Mouse (Mus musculus) MEL (cell line): Measurements from ENCODE around the gene Fam110a. TPM values are rescaled to one million over a fixed set of nuclear protein-coding genes. Genes with fewer than 3 reads are reported as not detected.

Experiments used
- DNase-seq: peaks from one replicate; pipeline ENCODE4 v3.0.0; 2011; ENCODE audit warnings: low read depth, low spot score
- H3K27ac ChIP-seq: 2 replicates; pipeline ENCODE4 v1.5.1; 2012; ENCODE audit warnings: low read depth, mild to moderate bottlenecking, control low read depth, low read length, moderate library complexity; ENCODE audit not compliant: control insufficient read depth
- H3K27me3 ChIP-seq, 2 experiments: fragments of 150-350 bp in 1 of 2; sonication (generic) in 1 of 2; 2 replicates each; pipeline ENCODE4 v1.6.1; 2012; ENCODE audit warnings: low read length in 2 of 2, mild to moderate bottlenecking in 2 of 2, improper control_type of control experiment in 1 of 2, moderate library complexity in 1 of 2; ENCODE audit not compliant: insufficient read depth in 2 of 2, control insufficient read depth in 1 of 2
- H3K36me3 ChIP-seq, 2 experiments: 2 replicates each; pipeline ENCODE4 v1.6.1; 2012 to 2014; ENCODE audit warnings: low read length in 2 of 2, improper control_type of control experiment in 1 of 2, inconsistent platforms in 1 of 2, mild to moderate bottlenecking in 1 of 2; ENCODE audit not compliant: insufficient read depth in 2 of 2, control insufficient read depth in 1 of 2
- H3K4me1 ChIP-seq, 2 experiments: fragments of 150-350 bp in 1 of 2; sonication (generic) in 1 of 2; 2 replicates each; pipeline ENCODE4 v1.6.1; 2012; ENCODE audit warnings: low read length in 2 of 2, improper control_type of control experiment in 1 of 2, mild to moderate bottlenecking in 1 of 2; ENCODE audit not compliant: insufficient read depth in 2 of 2, control insufficient read depth in 1 of 2
- H3K4me3 ChIP-seq, 2 experiments: fragments of 150-350 bp in 1 of 2; sonication (generic) in 1 of 2; 2 replicates each; pipeline ENCODE4 v1.5.1; 2012; ENCODE audit warnings: low read depth in 2 of 2, low read length in 2 of 2, mild to moderate bottlenecking in 2 of 2, moderate library complexity in 2 of 2, control low read depth in 1 of 2, improper control_type of control experiment in 1 of 2; ENCODE audit not compliant: control insufficient read depth in 1 of 2, insufficient read depth in 1 of 2
- H3K79me2 ChIP-seq: 2 replicates; pipeline ENCODE4 v1.6.1; 2012; ENCODE audit warnings: mild to moderate bottlenecking, low read length, moderate library complexity; ENCODE audit not compliant: control insufficient read depth, poor library complexity, insufficient read depth
- H3K9ac ChIP-seq: 2 replicates; pipeline ENCODE4 v1.6.1; 2012; ENCODE audit warnings: low read depth, mild to moderate bottlenecking, control low read depth, low read length, moderate library complexity; ENCODE audit not compliant: control insufficient read depth, poor library complexity, severe bottlenecking
- H3K9me3 ChIP-seq: fragments of 150-350 bp; sonication (generic); replicated peaks from 2 replicates; pipeline ENCODE4 v1.6.1; 2012; ENCODE audit warnings: mild to moderate bottlenecking, low read length, improper control_type of control experiment, moderate library complexity; ENCODE audit not compliant: insufficient read depth
- CHD2 ChIP-seq: IDR thresholded peaks from 2 replicates; pipeline ENCODE4 v1.6.1; 2011; ENCODE audit warnings: low read length, improper control_type of control experiment
- CTCF ChIP-seq, 3 experiments: IDR thresholded peaks in 2 of 3; conservative IDR thresholded peaks in 1 of 3; 2 replicates each; pipeline ENCODE4 v1.5.1; 2011 to 2012; ENCODE audit warnings: low read length in 3 of 3, low read depth in 2 of 3, mild to moderate bottlenecking in 2 of 3, improper control_type of control experiment in 1 of 3, inconsistent platforms in 1 of 3, mixed read lengths in 1 of 3, moderate library complexity in 1 of 3; ENCODE audit not compliant: control insufficient read depth in 1 of 3, insufficient read depth in 1 of 3, poor library complexity in 1 of 3, severe bottlenecking in 1 of 3
- E2F4 ChIP-seq: IDR thresholded peaks from 2 replicates; pipeline ENCODE4 v1.6.1; 2011; ENCODE audit warnings: low read depth, low read length, improper control_type of control experiment, borderline replicate concordance
- ELF1 ChIP-seq: IDR thresholded peaks from 2 replicates; pipeline ENCODE4 v1.6.1; 2014; ENCODE audit warnings: low read depth, mild to moderate bottlenecking, inconsistent platforms, low read length, improper control_type of control experiment, moderate library complexity
- GATA1 ChIP-seq: IDR thresholded peaks from 2 replicates; pipeline ENCODE4 v1.6.1; 2011; ENCODE audit warnings: low read depth, low read length, improper control_type of control experiment
- MAFK ChIP-seq: IDR thresholded peaks from 2 replicates; pipeline ENCODE4 v1.6.1; 2011; ENCODE audit warnings: low read depth, mild to moderate bottlenecking, low read length, improper control_type of control experiment, borderline replicate concordance
- MAX ChIP-seq: IDR thresholded peaks from 2 replicates; pipeline ENCODE4 v1.6.1; 2011; ENCODE audit warnings: low read length, improper control_type of control experiment
- MEF2A ChIP-seq: IDR thresholded peaks from 2 replicates; pipeline ENCODE4 v1.6.1; 2014; ENCODE audit warnings: low read depth, mild to moderate bottlenecking, inconsistent platforms, low read length, improper control_type of control experiment; ENCODE audit not compliant: poor library complexity, insufficient replicate concordance, severe bottlenecking; ENCODE audit errors: extremely low read depth
- MXI1 ChIP-seq: IDR thresholded peaks from 2 replicates; pipeline ENCODE4 v1.6.1; 2011; ENCODE audit warnings: mild to moderate bottlenecking, low read depth, low read length, improper control_type of control experiment
- NRF1 ChIP-seq: IDR thresholded peaks from 2 replicates; pipeline ENCODE4 v1.6.1; 2014; ENCODE audit warnings: low read depth, mild to moderate bottlenecking, inconsistent platforms, low read length, improper control_type of control experiment, moderate library complexity; ENCODE audit not compliant: poor library complexity, insufficient read depth, severe bottlenecking
- POLR2A ChIP-seq, 2 experiments: IDR thresholded peaks; 2 replicates each; pipeline ENCODE4 v1.6.1; 2011 to 2012; ENCODE audit warnings: low read length in 2 of 2, mild to moderate bottlenecking in 2 of 2, control low read depth in 1 of 2, improper control_type of control experiment in 1 of 2, low read depth in 1 of 2, moderate library complexity in 1 of 2; ENCODE audit not compliant: control insufficient read depth in 1 of 2, insufficient read depth in 1 of 2, poor library complexity in 1 of 2
- POLR2AphosphoS5 ChIP-seq: IDR thresholded peaks from 2 replicates; pipeline ENCODE4 v1.6.1; 2012; ENCODE audit warnings: low read depth, borderline replicate concordance, mild to moderate bottlenecking, inconsistent platforms, low read length, moderate library complexity, mixed read lengths
- RCOR1 ChIP-seq: IDR thresholded peaks from 2 replicates; pipeline ENCODE4 v1.6.1; 2012; ENCODE audit warnings: low read depth, mild to moderate bottlenecking, inconsistent platforms, low read length, improper control_type of control experiment
- SIN3A ChIP-seq: IDR thresholded peaks from 2 replicates; pipeline ENCODE4 v1.6.1; 2012; ENCODE audit warnings: low read length, improper control_type of control experiment, inconsistent platforms
- SMC3 ChIP-seq: IDR thresholded peaks from 2 replicates; pipeline ENCODE4 v1.6.1; 2011; ENCODE audit warnings: low read depth, low read length, improper control_type of control experiment
- TAL1 ChIP-seq: IDR thresholded peaks from 2 replicates; pipeline ENCODE4 v1.6.1; 2012; ENCODE audit warnings: mild to moderate bottlenecking, inconsistent platforms, low read length, moderate library complexity, mixed read lengths
- TBP ChIP-seq: IDR thresholded peaks from 2 replicates; pipeline ENCODE4 v1.8.0; 2011; ENCODE audit warnings: low read depth, low read length, improper control_type of control experiment
- TCF12 ChIP-seq: IDR thresholded peaks from 2 replicates; pipeline ENCODE4 v1.6.1; 2014; ENCODE audit warnings: low read depth, mild to moderate bottlenecking, inconsistent platforms, low read length, improper control_type of control experiment, moderate library complexity
- USF2 ChIP-seq, 2 experiments: IDR thresholded peaks; 2 replicates each; pipeline ENCODE4 v1.6.1; 2011 to 2012; ENCODE audit warnings: improper control_type of control experiment in 2 of 2, low read length in 2 of 2, borderline replicate concordance in 1 of 2, inconsistent platforms in 1 of 2, low read depth in 1 of 2, mild to moderate bottlenecking in 1 of 2; ENCODE audit not compliant: insufficient read depth in 1 of 2
- ZNF384 ChIP-seq: IDR thresholded peaks from 2 replicates; pipeline ENCODE4 v1.6.1; 2012; ENCODE audit warnings: low read depth, mild to moderate bottlenecking, inconsistent platforms, low read length, improper control_type of control experiment
- polyA plus RNA-seq, 2 experiments: library from polyadenylated mRNA; stranded (reverse) in 1 of 2; unstranded in 1 of 2; fragments of >175 nt in 1 of 2; fragments of >200 nt in 1 of 2; gene quantifications; 2 replicates each; pipeline versions ENCODE4 v1.2.1 to v1.2.4; 2012; ENCODE audit warnings: low replicate concordance in 2 of 2, low read depth in 1 of 2; ENCODE audit not compliant: insufficient read length in 2 of 2, insufficient read depth in 1 of 2, missing spikeins in 1 of 2
- total RNA-seq: library from RNA; depleted of rRNA; stranded (reverse); fragments of 300-350 nt; gene quantifications from 2 replicates; pipeline ENCODE4 v1.2.3, GENCODE M21; 2012

The Fam110a gene
- total and polyA plus RNA-seq, 3 experiments = 5.7 to 10.8 TPM; not detected in 1

- TF ChIP-seq RCOR1 (no peak), MXI1 (no peak), SIN3A (no peak)
Observed at GRCm38 (mm10) chr2:151972880-151973594, 7.0 kb downstream of the Fam110a start (continued).

- Histone ChIP-seq H3K9ac (no peak overlapping the region), H3K4me3 (no peak overlapping the region), H3K4me1 (peaks cover 0 to 7% of the 10 kb centered on the region in 2 experiments; a peak in 1 of 4 replicates), H3K9me3 (no peaks in the 10 kb centered on the region), H3K36me3 (peaks cover 0 to 2% of the 10 kb centered on the region in 2 experiments; a peak in 1 of 4 replicates), H3K79me2 (no peaks in the 10 kb centered on the region), H3K27me3 (no peaks in the 10 kb centered on the region), H3K27ac (no peak overlapping the region)
- DNase-seq = no peak
- TF ChIP-seq POLR2A (IDR thresholded peaks at IDR 0.05; ENCODE audit: control insufficient read depth in 1 of 2, insufficient read depth in 1 of 2, low read depth in 1 of 2, low read length in 2 of 2, poor library complexity in 1 of 2) (no peak), POLR2AphosphoS5 (no peak), NRF1 (no peak)
Observed at GRCm38 (mm10) chr2:151971748-151972147, 8.3 kb downstream of the Fam110a start.

GRCm38 (mm10) chr2:151970191-151971172, 9.5 kb downstream of the Fam110a start:
- TF ChIP-seq NRF1 (no peak), SMC3 (no peak), E2F4 (no peak), MAX (no peak), ZNF384 (no peak), MEF2A (no peak), USF2 (IDR thresholded peaks at IDR 0.05; ENCODE audit: borderline replicate concordance in 1 of 2, insufficient read depth in 1 of 2, low read depth in 1 of 2, low read length in 2 of 2) (no peak), ELF1 (no peak), GATA1 (no peak), MAFK (no peak), CHD2 (no peak), CTCF (IDR thresholded peaks at IDR 0.05 in 2 of 3, conservative IDR thresholded peaks at IDR 0.05 in 1 of 3; ENCODE audit: control insufficient read depth in 1 of 3, insufficient read depth in 1 of 3, low read depth in 2 of 3, low read length in 3 of 3, poor library complexity in 1 of 3, severe bottlenecking in 1 of 3) (no peak), TAL1 (no peak), TBP (no peak), RCOR1 (no peak), POLR2A (IDR thresholded peaks at IDR 0.05; ENCODE audit: control insufficient read depth in 1 of 2, insufficient read depth in 1 of 2, low read depth in 1 of 2, low read length in 2 of 2, poor library complexity in 1 of 2) (no peak), TCF12 (no peak)
- H3K9ac ChIP-seq = no peak overlapping the region

More at GRCm38 (mm10) chr2:151970191-151971172, 9.5 kb downstream of the Fam110a start:
- no peaks in the 10 kb centered on the region for H3K79me2 ChIP-seq
- no peaks in the 10 kb centered on the region for H3K9me3 ChIP-seq
- H3K27ac ChIP-seq = no peak overlapping the region
- peaks cover 0 to 7% of the 10 kb centered on the region in 2 experiments; a peak in 1 of 4 replicates for H3K4me1 ChIP-seq
- H3K27me3 ChIP-seq = no peaks in the 10 kb centered on the region
- H3K4me3 ChIP-seq = no peak overlapping the region
- peaks cover 0 to 2% of the 10 kb centered on the region in 2 experiments; a peak in 1 of 4 replicates for H3K36me3 ChIP-seq
- DNase-seq = peak; percentile 28
